Mouse (Mus musculus): ENCODE results near the gene Gm10192.

GRCm38 (mm10) chr4:97180396-97180795, 2.6 kb downstream of the Gm10192 start:
- no peak for TF ChIP-seq GATA1 (IDR thresholded peaks at IDR 0.05; ENCODE audit: low read length)
- TF ChIP-seq TAL1 (IDR thresholded peaks at IDR 0.05; ENCODE audit: low read length) = no peak
